Mouse (Mus musculus): ENCODE measurements around the gene Gm12185.

DNA sequence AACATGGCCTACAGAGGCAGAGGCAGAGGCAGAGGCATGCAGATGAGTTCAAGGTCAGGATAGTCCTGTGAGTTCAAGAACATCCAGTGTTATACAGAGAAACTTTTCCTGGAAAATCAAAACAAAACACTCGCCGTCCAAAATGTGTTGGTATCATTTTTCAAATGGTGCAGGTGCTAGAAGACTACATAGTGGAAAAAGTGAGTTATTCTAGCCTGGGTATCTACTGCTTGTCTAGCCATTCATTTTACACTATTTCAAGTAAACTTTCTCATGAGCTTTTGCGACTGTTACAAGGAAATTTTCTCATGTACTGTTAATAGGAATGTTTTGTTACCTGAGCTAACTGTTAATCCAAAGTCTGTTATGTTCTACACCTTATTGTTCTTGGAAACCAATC lies 73.6 kb downstream of the Gm12185 start:
- TF ChIP-seq GATA1 (IDR thresholded peaks at IDR 0.05; ENCODE audit: low read length): no peak
- TF ChIP-seq TAL1 (IDR thresholded peaks at IDR 0.05; ENCODE audit: low read length): no peak

Measured in erythroblast, embryonic 14.5 days (primary cell).